Mouse (Mus musculus) gastrocnemius, adult 18-20 months (tissue): ENCODE results near the gene Rpl38. TPM values are rescaled to one million over a fixed set of nuclear protein-coding genes. Genes with fewer than 3 reads are reported as not detected.

Source experiments
- DNase-seq: peaks from one replicate; pipeline ENCODE4 v3.0.0; 2021; ENCODE audit warnings: low spot score
- total RNA-seq, 2 experiments: library from RNA; stranded (reverse); gene quantifications; 2 replicates each; pipeline ENCODE4 v1.2.3; 2021

Gene Rpl38
- total RNA-seq, 2 experiments from 2014 or later, result 619 to 713 TPM

- no peak for DNase-seq
These were observed 34.1 kb downstream of the Rpl38 start for GRCm38 (mm10) chr11:114702311-114702995.

DNA sequence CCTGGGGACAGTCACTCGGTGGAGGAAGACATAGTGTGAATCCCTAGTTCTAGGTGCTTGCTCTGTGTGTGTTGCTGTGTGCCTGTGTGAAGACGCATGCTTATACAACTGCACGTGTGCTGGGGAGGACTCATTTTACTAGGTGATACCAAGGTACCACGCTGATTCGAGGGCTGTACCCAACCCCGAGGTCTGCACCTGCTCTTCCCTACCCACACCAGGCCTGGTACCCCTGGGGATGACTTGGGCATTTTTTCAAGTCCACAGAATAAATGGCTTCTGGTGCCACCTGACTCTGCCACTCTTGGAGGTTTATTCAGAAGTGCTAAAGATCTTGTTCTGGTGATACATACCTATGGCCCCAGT lies 34.7 kb downstream of the Rpl38 start:
- no peak for DNase-seq

DNA sequence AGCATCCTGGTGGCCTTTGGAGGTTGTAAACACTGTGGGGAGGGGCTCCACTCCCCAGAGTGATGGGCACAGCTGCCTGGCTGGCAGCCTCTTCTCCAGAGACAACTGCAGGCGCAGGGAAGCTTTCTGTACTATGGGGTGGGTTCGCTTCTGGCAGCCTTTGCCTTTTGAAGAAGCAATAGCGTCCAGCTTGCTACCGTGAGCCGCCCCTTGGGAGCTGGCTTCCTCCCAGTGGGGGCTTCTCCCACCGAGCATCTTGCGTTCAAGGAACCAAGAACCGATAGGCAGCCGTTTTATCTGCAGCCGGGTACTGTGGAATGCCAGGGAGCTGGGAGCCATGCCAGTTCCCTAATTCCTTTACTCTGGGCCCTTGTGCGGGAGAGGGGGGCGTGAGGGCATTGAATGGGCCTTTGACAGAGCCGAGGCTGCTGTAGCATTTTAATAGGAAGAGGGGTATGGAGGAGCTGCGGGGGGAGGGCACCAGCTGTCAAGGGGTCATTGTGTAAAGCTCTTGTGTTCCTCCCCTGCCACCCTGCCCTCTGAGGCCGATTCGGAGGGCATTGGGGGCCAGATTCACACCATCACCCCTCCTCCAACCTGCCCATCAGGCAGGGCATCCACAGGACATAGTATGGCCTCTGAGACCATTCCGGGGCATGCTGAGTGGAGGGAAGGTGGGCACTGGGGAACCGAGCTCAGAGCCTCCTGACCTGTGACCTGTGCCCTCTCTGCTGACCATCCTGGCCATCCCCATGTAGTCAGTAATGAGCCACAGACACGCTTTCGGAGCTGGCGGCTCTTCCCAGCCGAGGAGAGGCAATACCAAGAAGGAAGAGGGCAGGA lies 36.0 kb downstream of the Rpl38 start:
- peak; percentile 55 for DNase-seq

DNA sequence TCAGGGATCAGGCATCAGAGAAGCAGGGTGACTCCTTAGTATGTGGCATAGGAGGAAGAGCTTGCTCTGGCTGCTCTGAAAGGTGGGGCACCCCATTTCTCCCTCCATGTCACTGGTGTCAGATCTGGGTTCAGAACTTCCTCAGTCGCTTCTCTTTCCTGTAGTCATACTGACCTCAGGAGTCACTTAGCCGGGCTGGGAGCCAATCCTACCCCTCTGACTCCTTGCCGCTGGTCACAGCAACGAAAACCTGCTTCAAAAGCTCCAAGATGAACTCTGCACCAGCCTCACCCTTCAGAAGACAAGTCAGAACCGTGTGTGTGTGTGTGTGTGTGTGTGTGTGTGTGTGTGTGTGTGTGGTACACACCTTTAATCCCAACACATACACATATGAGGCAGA lies 38.0 kb downstream of the Rpl38 start:
- no peak for DNase-seq

DNA sequence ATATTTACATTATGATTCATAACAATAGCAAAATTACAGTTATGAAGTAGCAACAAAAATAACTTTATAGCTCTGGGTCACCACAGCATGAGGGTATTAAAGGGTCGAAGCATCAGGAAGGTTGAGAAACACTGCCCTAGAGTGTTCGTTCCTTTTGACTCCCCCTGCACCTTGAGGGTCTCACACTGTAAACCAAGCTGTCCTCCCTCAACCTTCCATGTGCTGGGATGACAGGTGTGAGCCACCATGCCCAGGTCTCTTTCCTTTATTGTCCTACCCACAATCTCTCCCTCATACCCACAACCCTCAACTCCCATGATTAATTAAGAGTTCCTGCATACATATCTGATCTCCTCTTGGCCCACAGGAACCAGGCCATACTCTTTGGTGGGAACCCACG lies 43.1 kb downstream of the Rpl38 start:
- no peak for DNase-seq

- DNase-seq, result no peak
These were observed 43.5 kb downstream of the Rpl38 start for GRCm38 (mm10) chr11:114711861-114712260.

DNA sequence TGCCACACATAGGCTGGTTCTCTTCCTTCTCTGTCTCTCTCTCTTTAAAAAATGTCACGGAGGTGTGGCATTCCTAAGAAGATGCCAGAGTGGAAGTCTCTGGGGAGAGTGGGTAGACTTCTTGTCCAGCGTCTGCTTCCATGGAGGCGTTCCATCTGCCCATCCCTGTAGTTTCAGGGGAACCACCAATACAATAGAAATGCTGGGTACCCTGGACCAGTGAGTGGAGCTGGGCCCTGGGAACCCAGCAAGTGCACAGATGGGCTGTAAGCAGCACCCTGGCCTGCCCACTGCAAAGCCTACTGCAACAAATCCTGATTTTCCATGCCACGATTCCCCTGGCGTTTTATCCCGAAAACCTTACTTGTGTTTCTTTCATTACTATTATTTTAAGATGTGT lies 46.2 kb downstream of the Rpl38 start:
- DNase-seq, result no peak

DNA sequence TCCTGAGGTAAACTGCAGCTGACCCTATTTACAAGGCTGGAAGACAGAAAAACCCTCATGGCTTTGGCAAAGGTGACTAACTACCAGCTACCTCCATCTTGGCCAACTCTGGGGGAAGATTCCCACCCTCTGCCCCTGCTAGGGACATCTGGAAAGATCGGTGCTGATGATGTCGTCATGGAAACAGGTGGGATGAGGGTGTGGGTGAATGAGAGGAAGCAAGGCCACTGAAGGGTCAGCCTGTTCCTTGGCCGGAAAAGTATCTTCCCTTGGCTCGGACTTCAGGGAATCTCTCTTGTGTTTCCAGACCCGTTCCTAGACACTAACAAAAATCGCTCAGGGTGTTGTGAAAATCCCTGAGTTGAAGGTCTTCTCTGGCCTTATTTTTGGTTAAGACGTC lies 47.2 kb downstream of the Rpl38 start:
- DNase-seq, result peak; percentile 61

DNA sequence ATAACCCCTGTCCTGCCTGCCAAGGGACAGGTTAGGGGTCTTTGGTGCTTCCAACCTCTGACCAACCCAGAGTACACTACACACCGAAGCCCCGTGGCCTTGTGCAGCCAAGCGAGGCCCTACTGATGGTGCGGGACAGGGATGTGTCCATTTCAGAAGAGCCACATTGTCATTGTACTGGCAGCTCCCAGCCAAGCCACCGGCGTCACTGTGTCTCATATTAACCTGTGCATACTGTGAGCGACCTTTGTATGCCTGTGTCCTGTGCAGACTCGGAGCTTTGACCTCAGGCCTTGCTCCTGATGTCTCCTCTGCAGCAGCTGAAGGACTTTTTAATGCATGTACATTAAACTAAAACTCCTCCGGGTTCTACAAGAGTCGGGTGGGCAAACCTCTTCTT lies 52.2 kb downstream of the Rpl38 start:
- no peak for DNase-seq

Other genes with a start within 250 kb of the Rpl38 start
- 10 to 100 TPM; 15.6 to 16.7 TPM for gene Ttyh2, start 6.9 kb downstream of the Rpl38 start, total RNA-seq
- under 1 TPM; 0.07 to 0.12 TPM for gene Dnaic2, start 58.9 kb downstream of the Rpl38 start, total RNA-seq
- gene Kif19a, start 96.9 kb downstream of the Rpl38 start, total RNA-seq, result 1 to 10 TPM in 1 of 2 experiments, under 1 TPM in 1; 0.57 to 1.1 TPM
- not detected for gene Btbd17, start 127.4 kb downstream of the Rpl38 start, total RNA-seq
- gene Gpr142, start 130.4 kb downstream of the Rpl38 start, total RNA-seq, result not detected
- 10 to 100 TPM; 39.7 to 43.7 TPM for gene Gprc5c, start 182.6 kb downstream of the Rpl38 start, total RNA-seq
- gene Cd300a, start 221.5 kb downstream of the Rpl38 start, total RNA-seq, result under 1 TPM; 0.59 to 0.81 TPM